Mouse (Mus musculus) heart, embryonic 12.5 days (tissue): ENCODE data around the gene Tubgcp3. TPM values are rescaled to one million over a fixed set of nuclear protein-coding genes. Genes with fewer than 3 reads are reported as not detected.
"Not testable (repeated sequence)": the region's sequence is repeated elsewhere in the genome, so short reads cannot be mapped to it uniquely, and the experiment has no call there.

ENCODE experiments used
- ATAC-seq: fragments of 200-750 bp; cut with Nextera tagmentation; 2 replicates; pipeline ENCODE4 v1.8.0; 2017; ENCODE audit warnings: moderate TSS enrichment, moderate library complexity; ENCODE audit not compliant: insufficient number of reproducible peaks, low FRiP score
- H3K27ac ChIP-seq: fragments of 300-500 bp; sonication (generic); 2 replicates; pipeline ENCODE4 v1.5.1; 2016; ENCODE audit warnings: mild to moderate bottlenecking, moderate library complexity; ENCODE audit not compliant: poor library complexity, severe bottlenecking
- H3K27me3 ChIP-seq: fragments of 300-500 bp; sonication (generic); replicated peaks from 2 replicates; pipeline ENCODE4 v1.6.1; 2016; ENCODE audit warnings: mild to moderate bottlenecking, moderate library complexity
- H3K36me3 ChIP-seq: fragments of 300-500 bp; sonication (generic); 2 replicates; pipeline ENCODE4 v1.6.1; 2016; ENCODE audit warnings: mild to moderate bottlenecking, moderate library complexity
- H3K4me1 ChIP-seq: fragments of 300-500 bp; sonication (generic); replicated peaks from 2 replicates; pipeline ENCODE4 v1.6.1; 2016; ENCODE audit warnings: mild to moderate bottlenecking
- H3K4me2 ChIP-seq: fragments of 300-500 bp; sonication (generic); 2 replicates; pipeline ENCODE4 v1.6.1; 2016; ENCODE audit warnings: mild to moderate bottlenecking, moderate library complexity
- H3K4me3 ChIP-seq: fragments of 300-500 bp; sonication (generic); 2 replicates; pipeline ENCODE4 v1.5.1; 2016; ENCODE audit warnings: mild to moderate bottlenecking
- H3K9ac ChIP-seq: fragments of 300-500 bp; sonication (generic); 2 replicates; pipeline ENCODE4 v1.6.1; 2016; ENCODE audit warnings: mild to moderate bottlenecking, moderate library complexity
- H3K9me3 ChIP-seq: fragments of 300-500 bp; sonication (generic); replicated peaks from 2 replicates; pipeline ENCODE4 v1.6.1; 2016; ENCODE audit warnings: mild to moderate bottlenecking, moderate library complexity
- WGBS: fragments of 180-500 bp; shearing (Covaris S2); methylation state at CpG from one replicate; pipeline ENCODE4 v1.1.7; 2016; 5-methylcytosine and 5-hydroxymethylcytosine counted together
- polyA plus RNA-seq: library from polyadenylated mRNA; unstranded; fragments of >200 nt; fragmentation: Nextera tagmentation; extraction: Ambion mirVana; gene quantifications from 2 replicates; pipeline ENCODE4 v1.2.1, GENCODE M21; 2016

Gene Tubgcp3
- polyA plus RNA-seq, 1 experiment from 2014 or later: 32.0 TPM

DNA sequence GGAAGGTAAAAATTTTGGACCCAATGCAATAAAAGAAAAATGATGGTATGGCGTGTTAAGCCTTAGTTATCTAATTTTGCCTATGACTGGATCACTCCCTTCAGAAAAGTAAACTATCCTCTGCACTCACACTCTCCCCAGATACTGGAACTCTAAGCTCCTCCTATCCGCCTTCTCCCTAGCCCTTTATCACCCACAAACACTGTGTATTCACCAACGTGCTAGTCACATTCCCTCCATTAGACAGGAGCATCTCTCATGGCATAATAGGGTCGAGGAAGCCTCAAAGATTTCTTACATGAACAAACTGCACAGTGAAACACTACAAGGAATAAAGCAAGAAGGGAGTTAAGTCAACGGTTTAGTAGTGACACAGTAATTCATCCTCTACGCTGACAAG is 1.1 kb downstream of the Tubgcp3 start:
- no peaks in the 10 kb centered on the region for H3K9me3 ChIP-seq
- peak overlapping the region; percentile 94 for H3K4me3 ChIP-seq
- ATAC-seq: no peak
- H3K27ac ChIP-seq: no peak overlapping the region
- 0 out of 2 replicates have a peak, but pooled peaks cover 3% of the 10 kb centered on the region for H3K27me3 ChIP-seq
- H3K9ac ChIP-seq: no peak overlapping the region
- 30% methylated on average over 6 of the region's 6 CpGs for WGBS
- H3K36me3 ChIP-seq: peaks cover 1% of the 10 kb centered on the region; the same call in 1 of the 2 replicates
- H3K4me2 ChIP-seq: peak overlapping the region; percentile 82
- H3K4me1 ChIP-seq: peaks cover 15% of the 10 kb centered on the region

DNA sequence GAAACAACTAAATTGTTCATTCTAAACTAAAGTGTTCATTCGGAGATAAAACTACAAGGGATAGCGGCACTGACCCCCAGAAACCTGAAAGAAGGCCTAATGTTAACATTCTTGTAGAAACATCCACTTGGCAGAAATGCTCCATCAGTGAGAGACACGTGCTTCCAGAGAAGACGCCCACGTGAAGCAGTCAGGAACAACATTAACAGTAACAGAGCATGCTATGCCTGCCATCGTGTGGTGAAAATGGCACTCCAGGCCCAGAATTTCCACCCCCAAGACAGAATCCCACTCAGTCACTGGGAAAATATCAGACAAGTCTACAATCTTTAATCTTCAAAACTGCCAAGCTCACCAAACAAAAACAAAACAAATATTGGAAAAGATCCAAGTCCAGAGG is 3.2 kb downstream of the Tubgcp3 start:
- Histone ChIP-seq H3K27me3 (no peaks in the 10 kb centered on the region), H3K36me3 (peaks cover 3% of the 10 kb centered on the region; the same call in 1 of the 2 replicates), H3K9me3 (no peaks in the 10 kb centered on the region), H3K27ac (no peak overlapping the region), H3K9ac (no peak overlapping the region), H3K4me2 (no peak overlapping the region), H3K4me3 (no peak overlapping the region), H3K4me1 (peaks cover 15% of the 10 kb centered on the region)
- WGBS: 86% methylated on average over 6 of the region's 6 CpGs
- no peak for ATAC-seq

DNA sequence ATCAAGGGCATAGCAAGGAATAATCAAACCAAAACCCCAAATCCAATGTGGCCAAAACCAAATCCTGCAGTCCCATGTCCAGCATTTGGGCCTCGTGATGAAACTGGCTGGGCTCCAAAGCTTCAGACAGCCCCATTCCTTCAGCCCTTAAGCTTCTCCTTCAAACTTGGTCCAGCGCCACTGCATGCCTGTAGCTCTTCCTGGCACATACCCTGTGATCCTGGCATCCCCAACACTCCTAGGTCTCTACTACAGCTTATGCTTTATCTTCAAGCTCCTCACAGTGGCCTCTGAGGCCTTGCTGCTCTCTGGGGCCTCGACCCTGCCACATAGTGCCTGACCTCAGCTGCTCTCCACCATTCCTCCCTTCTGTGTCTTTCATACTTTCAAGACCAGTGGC is 5.5 kb downstream of the Tubgcp3 start:
- not testable (repeated sequence) for H3K27ac ChIP-seq, ATAC-seq, H3K9ac ChIP-seq, H3K4me1 ChIP-seq, H3K27me3 ChIP-seq, H3K9me3 ChIP-seq, H3K4me3 ChIP-seq, H3K4me2 ChIP-seq
- peaks cover 16% of the 10 kb centered on the region for H3K36me3 ChIP-seq
- WGBS: 90% methylated on average over 3 of the region's 3 CpGs

DNA sequence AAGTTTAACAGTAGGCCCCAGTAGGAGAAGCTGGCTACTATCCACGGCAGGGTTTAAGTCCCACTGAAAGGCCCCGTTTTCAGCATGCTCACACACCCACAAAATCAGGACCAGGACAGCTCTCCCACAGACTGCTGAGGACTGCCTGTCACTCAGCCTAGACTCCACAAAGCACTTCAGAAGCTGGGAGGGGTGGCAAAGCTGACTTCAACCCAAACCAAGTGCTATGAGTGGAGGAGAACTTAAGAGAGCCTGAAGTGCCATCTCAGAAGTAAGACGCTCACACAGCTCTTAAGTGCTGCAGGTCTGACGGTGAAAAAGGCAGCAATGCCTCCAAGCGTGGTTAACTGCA is 9.0 kb downstream of the Tubgcp3 start:
- Histone ChIP-seq H3K36me3 (peaks cover 44% of the 10 kb centered on the region), H3K4me2 (no peak overlapping the region), H3K4me3 (no peak overlapping the region), H3K27ac (no peak overlapping the region), H3K9me3 (no peaks in the 10 kb centered on the region), H3K27me3 (no peaks in the 10 kb centered on the region), H3K9ac (no peak overlapping the region), H3K4me1 (no peaks in the 10 kb centered on the region)
- 77% methylated on average over 5 of the region's 5 CpGs for WGBS
- no peak for ATAC-seq

DNA sequence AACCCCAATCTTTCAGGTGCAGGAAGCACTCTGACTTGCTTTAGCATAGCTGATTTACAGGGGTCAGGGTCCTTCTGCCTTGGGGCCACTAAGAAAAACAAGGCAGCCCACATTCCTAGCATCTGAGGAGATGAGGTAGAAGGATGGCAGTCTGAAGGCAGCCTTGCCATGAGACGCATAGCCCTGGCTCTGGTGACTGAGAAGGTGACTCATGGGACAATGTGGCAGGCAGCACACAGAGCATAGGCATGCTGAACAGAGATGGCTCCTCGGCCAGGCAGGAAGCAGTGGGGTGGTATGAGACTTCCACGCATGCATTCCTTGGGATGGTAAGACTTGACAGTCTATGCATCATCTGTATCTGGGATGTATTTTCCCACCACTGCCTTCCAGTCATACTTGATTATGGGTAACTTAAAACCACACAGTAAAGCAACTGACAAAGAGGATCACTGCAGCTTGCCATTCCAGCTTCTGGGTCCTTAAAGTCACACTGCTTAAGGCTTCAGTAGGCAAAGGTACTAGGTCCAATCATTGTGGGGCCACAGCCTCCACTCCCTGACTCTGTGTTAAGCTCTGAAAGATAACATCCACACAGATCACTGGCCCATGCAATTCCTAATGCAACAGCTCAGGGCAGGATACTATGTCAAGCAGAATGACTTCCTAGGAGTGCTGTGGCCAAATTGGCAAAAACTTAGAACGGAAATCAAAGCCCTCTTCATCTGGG is 9.5 kb downstream of the Tubgcp3 start:
- H3K4me3 ChIP-seq: no peak overlapping the region
- no peaks in the 10 kb centered on the region for H3K4me1 ChIP-seq
- WGBS: 84% methylated on average over 4 of the region's 4 CpGs
- no peaks in the 10 kb centered on the region for H3K27me3 ChIP-seq
- H3K9me3 ChIP-seq: no peaks in the 10 kb centered on the region
- H3K9ac ChIP-seq: no peak overlapping the region
- no peak overlapping the region for H3K4me2 ChIP-seq
- peaks cover 49% of the 10 kb centered on the region for H3K36me3 ChIP-seq
- no peak for ATAC-seq
- H3K27ac ChIP-seq: no peak overlapping the region

DNA sequence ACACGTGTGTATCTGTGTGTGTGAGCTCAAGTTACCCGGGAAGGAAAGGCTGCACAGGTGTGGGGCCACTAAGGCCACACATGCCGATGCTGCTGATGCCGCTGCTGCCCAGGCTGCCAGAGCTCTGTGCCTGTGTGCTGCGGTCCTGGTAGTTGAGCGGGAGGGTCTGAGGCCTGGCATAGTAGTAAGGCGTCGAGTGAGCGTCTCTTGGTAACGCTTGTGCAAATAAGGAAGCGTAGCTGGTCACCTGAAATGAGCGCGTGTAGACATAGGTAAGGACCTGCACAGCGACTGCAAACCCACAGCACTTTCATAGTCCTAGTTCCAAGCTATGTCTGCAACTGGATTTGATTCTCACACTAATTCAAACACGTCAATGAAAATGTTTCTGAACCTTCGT is 14.6 kb downstream of the Tubgcp3 start:
- Histone ChIP-seq H3K36me3 (peaks cover 87% of the 10 kb centered on the region), H3K27ac (no peak overlapping the region), H3K4me1 (no peaks in the 10 kb centered on the region), H3K9ac (no peak overlapping the region), H3K4me2 (no peak overlapping the region), H3K9me3 (no peaks in the 10 kb centered on the region), H3K27me3 (no peaks in the 10 kb centered on the region), H3K4me3 (no peak overlapping the region)
- no peak for ATAC-seq
- WGBS: 94% methylated on average over 16 of the region's 16 CpGs

DNA sequence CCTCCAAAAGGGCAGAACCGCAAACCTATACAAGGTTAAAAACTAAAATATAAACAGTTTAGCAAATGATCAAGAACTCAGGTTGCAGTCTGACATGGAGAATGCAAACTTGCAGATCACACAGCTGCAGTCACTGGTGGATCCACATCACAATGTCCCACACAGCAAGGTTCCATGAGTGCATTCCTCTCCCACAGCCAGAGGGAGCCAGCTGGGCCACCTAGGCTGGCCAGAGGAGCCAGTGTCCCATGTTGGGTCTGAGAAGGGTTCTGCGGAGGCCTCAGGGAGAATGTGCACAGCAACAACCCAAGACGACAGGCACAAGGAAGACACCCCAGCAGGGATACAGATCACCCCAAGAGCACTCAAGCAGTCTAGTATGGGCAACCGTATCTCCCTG is 20.8 kb downstream of the Tubgcp3 start:
- Histone ChIP-seq H3K36me3 (peaks cover 90% of the 10 kb centered on the region), H3K27me3 (no peaks in the 10 kb centered on the region), H3K9ac (no peak overlapping the region), H3K4me1 (peaks cover 7% of the 10 kb centered on the region), H3K9me3 (no peaks in the 10 kb centered on the region), H3K27ac (no peak overlapping the region), H3K4me3 (no peak overlapping the region), H3K4me2 (no peak overlapping the region)
- WGBS: 61% methylated on average over 4 of the region's 4 CpGs
- ATAC-seq: no peak

DNA sequence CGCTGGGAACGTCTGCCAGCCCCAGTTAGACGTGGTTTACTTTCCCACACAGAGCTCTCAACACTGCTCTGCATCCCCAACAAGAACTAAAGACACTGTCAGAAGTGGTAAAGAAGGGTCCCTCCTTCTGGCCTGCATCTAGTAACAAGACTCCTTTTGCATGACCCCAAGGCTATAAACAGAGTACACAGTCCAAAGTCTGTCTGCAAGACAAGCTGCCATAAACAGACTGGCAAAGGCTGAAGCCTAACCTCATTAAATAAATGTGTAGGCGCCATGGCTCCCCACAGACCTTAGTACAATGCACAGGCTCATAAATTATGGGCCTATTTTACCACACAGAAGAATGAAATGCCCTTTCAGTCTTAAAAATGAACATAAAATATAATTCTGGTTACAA is 21.6 kb downstream of the Tubgcp3 start:
- H3K4me3 ChIP-seq: no peak overlapping the region
- H3K9ac ChIP-seq: no peak overlapping the region
- H3K9me3 ChIP-seq: no peaks in the 10 kb centered on the region
- H3K4me1 ChIP-seq: peaks cover 7% of the 10 kb centered on the region
- WGBS: 88% methylated on average over 4 of the region's 4 CpGs
- H3K4me2 ChIP-seq: no peak overlapping the region
- no peaks in the 10 kb centered on the region for H3K27me3 ChIP-seq
- H3K36me3 ChIP-seq: peaks cover 85% of the 10 kb centered on the region
- H3K27ac ChIP-seq: no peak overlapping the region
- no peak for ATAC-seq

DNA sequence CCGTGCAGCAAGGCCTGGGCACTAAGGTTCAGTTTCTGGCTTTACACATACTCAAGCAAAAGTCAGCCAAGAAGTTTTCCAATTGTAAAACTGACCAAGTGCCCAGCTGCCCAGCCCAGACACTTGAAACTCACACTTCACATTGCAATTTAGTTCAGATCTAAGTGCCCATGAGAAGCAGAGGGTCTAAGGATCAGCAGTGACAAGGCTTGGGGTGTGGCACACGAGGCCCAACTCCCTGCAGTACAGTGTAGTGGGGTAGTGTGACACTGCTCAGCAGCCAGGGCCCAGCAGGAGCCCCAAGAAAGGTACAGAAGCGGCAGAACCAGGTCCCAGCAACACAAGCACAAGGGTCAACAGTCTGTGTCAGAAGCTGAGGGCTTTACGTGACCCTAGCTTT is 23.1 kb downstream of the Tubgcp3 start:
- Histone ChIP-seq H3K36me3 (peaks cover 78% of the 10 kb centered on the region), H3K27me3 (no peaks in the 10 kb centered on the region), H3K9ac (no peak overlapping the region), H3K27ac (no peak overlapping the region), H3K9me3 (no peaks in the 10 kb centered on the region), H3K4me2 (no peak overlapping the region), H3K4me1 (peaks cover 11% of the 10 kb centered on the region), H3K4me3 (no peak overlapping the region)
- 85% methylated on average over 4 of the region's 4 CpGs for WGBS
- ATAC-seq: no peak

DNA sequence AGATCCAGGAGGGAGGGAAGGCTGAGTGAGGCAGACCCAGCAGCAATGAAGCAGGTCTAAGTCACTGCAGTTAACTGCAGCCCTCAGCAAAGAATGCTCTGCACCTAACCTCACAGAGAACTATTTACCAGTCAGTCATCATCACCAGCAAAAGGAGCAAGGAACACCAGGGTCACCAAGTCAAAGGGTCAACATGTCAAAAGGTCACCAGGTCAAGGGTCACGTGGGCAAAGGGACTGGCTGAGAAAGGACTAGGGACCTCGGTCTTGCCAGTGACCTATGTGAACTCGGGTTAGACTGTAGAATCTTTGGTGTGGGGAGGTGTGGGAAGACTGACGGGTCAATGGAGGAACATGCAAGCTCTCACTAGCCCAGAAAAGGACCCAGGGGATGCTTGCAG is 25.5 kb downstream of the Tubgcp3 start:
- no peak for ATAC-seq
- Histone ChIP-seq H3K9ac (no peak overlapping the region), H3K4me1 (peaks cover 8% of the 10 kb centered on the region), H3K27me3 (no peaks in the 10 kb centered on the region), H3K4me2 (no peak overlapping the region), H3K4me3 (no peak overlapping the region), H3K27ac (no peak overlapping the region), H3K36me3 (peaks cover 62% of the 10 kb centered on the region), H3K9me3 (no peaks in the 10 kb centered on the region)
- WGBS: 79% methylated on average over 4 of the region's 4 CpGs

DNA sequence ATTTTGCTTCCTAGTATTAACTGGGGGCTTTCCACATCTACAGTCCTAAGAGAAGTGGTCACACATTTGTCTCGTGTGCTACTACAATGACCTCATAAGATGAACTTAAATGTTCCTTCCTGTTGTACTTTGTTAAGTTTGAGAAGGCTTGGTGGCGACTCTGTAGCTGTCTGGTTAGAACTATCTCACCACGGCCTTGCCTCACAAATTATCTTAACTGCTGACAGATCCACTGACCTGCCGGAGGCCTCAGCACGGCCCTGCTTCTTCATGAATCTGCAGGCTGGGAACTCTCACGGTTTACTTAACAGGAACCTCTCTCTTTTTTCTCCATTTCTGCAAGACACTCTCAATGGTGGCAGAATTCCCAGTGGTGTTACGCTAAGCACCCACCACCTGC is 27.2 kb downstream of the Tubgcp3 start:
- no peak for ATAC-seq
- Histone ChIP-seq H3K4me2 (no peak overlapping the region), H3K9ac (no peak overlapping the region), H3K27ac (no peak overlapping the region), H3K4me1 (0 out of 2 replicates have a peak, but pooled peaks cover 5% of the 10 kb centered on the region), H3K27me3 (no peaks in the 10 kb centered on the region), H3K9me3 (no peaks in the 10 kb centered on the region), H3K4me3 (no peak overlapping the region), H3K36me3 (peaks cover 64% of the 10 kb centered on the region)
- WGBS: 45% methylated on average over 7 of the region's 7 CpGs

DNA sequence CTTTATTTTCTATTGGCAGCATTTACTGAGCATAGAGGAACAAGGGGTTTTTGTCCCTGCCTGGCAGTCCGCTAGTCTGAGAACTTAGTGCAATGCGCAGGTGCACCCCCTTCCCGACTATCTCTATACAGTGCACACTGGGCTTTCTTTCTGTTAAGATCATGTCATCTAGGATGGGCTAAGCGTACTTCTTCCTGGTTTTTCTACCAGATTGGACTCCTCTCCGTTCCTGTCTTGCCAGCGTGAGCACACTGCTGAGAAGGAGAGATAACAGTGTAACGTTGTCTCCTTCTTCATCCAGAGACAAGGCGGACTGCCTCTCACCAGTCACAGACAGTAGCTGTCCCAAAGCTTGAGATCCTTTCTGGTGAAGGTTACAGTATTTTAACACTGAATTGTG is 27.7 kb downstream of the Tubgcp3 start:
- peaks cover 64% of the 10 kb centered on the region for H3K36me3 ChIP-seq
- no peaks in the 10 kb centered on the region for H3K9me3 ChIP-seq
- no peaks in the 10 kb centered on the region for H3K27me3 ChIP-seq
- 67% methylated on average over 8 of the region's 8 CpGs for WGBS
- 0 out of 2 replicates have a peak, but pooled peaks cover 5% of the 10 kb centered on the region for H3K4me1 ChIP-seq
- no peak overlapping the region for H3K9ac ChIP-seq
- no peak overlapping the region for H3K4me3 ChIP-seq
- H3K27ac ChIP-seq: no peak overlapping the region
- no peak for ATAC-seq
- no peak overlapping the region for H3K4me2 ChIP-seq
